Mouse (Mus musculus) CD8-positive naive resting alpha-beta T cell, adult 2 months (primary cell): ENCODE data around the gene Lad1.

ENCODE experiments used
- DNase-seq, 2 experiments: peaks; one replicate each; pipeline ENCODE4 v3.0.0; 2022; ENCODE audit warnings: low read depth in 2 of 2, low spot score in 2 of 2

Lad1 gene

DNA sequence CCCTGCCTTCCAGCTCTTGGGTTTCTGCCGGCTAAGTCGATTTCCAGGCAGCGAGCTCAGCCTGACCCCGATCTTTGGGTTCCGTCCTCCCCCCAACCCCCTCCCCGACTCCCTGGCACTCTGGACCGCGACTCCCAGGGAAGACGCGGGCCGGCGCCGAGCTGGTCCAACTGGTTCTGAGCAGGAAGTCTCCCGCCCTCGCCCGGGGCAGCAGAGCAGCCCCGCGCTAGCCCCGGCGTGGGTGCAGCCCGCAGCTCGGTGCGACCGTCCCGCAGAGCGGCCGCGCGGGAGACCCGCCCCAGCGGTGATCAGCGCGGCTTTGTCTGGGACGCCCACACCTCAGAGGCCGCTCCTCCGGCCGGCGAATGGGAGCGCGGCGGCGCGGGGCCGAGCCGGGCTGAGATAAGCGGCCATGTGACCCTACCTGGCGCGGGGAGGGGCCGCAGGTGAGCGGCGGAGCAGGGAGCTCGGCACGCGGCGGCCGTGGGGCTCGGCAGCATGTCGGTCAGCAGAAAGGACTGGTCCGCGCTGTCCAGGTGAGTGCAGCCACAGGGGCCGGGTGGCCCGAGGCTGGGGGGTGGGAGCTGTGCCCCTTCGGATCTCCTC, at the start of gene Lad1:
Gene Lad1 (plus strand): TSS at position 118 of the 606 bp plus-strand sequence.
- no peak for DNase-seq

DNA sequence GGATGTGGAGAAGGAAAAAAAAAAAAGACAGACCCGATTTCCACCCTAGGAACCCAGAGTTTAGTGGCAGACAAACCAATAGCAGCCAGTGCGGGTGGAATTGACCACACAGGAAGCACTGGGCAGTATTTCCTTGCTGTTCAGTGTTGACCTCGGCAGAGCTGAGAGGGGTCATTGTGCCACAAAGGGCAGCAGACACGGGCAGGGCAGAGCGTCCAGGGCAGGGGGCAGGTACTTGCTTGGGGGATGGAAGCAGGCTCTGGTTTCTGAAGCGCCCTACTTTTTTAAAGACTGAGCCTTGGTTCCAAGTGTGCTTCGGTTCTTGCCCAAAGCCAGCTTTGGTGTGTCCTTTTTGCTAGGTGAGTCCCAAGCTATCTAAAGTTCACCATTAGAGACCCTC, 48.2 kb upstream of the Lad1 start:
- no peak for DNase-seq

- DNase-seq, result no peak
These were observed 47.4 kb upstream of the Lad1 start for GRCm38 (mm10) chr1:135770896-135771572.

GRCm38 (mm10) chr1:135771573-135771970, 46.8 kb upstream of the Lad1 start:
- DNase-seq, result no peak

GRCm38 (mm10) chr1:135776596-135776995, 41.8 kb upstream of the Lad1 start:
- no peak for DNase-seq

DNA sequence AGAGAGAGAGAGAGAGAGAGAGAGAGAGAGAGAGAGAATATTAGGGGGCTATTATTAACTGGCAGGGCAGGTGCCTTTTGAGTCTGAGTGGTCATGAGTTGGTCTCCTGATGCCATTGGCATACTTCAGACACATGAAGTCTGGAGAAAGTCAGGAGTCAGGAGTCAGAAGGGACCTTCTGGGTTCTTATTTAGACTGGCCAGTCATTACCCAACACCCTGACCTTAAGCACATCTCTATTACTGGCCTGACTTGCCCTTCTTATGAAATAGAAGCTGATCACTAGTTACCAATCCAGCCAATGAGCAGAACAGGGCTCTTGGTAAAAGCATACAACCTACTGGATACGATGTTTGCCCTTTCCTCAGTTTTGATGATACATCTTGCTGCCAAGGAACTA, 41.4 kb upstream of the Lad1 start:
- no peak for DNase-seq

DNA sequence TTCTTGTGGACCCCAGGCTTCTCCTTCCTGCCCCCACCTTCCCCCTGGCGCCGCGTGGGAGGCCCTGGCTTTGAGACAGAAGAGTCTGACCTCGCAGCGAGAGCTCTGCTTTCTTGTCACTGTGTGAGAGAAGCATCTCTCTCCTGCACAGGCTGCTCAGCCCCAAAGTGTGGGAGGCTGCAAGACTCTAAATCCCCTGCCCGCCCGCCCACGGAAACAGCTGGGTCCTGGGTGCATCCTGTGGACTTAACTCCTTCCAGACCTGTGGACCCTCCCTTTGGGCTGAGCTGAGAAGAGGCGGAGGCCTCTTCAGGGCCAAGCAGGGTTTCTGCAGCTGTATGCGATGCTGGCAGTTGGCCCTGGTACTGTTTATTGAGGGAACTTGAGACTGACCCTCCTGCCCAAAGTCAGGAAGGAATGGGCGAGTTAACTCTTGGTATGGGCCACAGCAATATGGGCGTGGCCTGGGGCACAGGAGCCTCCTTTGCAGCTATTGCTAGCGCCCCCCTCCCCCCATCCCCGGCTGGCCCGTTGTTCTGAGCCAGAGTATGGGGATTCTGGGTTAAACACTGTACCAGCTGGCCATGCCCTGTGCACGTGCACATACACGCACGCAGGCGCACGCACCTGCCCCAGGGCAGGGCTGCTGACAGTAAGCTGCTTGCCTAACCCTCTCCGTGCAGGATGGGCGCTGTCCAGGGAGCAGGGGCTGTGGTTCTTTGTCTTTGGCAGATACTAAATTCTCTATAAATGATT, 39.4 kb upstream of the Lad1 start, which contains the start of gene Tnni1:
Gene Tnni1 (plus strand): TSS at position 655 of the 756 bp plus-strand sequence.
- no peak for DNase-seq

- no peak for DNase-seq
These were observed 37.7 kb upstream of the Lad1 start for GRCm38 (mm10) chr1:135780649-135781048.

DNA sequence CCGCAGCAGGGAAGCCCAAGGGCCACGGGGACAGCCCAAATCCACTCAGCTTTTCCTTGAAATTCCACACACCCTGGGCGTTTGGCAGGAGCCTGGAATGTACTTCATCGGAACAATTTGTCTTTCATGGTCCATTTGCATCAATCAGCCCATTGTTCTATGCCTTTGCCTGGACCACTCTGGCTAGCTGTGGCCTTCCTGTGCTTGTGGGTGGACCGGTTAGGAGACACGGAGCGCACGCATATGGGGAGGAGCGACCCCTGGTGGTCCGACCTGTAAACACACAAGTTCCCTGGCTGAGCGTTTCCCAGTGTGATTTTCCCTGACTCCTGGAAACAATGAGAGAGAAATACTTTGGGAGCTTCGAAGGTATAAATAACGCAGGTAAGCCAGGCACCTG, 37.2 kb upstream of the Lad1 start:
- peak; percentile 43 to 48 for DNase-seq

DNA sequence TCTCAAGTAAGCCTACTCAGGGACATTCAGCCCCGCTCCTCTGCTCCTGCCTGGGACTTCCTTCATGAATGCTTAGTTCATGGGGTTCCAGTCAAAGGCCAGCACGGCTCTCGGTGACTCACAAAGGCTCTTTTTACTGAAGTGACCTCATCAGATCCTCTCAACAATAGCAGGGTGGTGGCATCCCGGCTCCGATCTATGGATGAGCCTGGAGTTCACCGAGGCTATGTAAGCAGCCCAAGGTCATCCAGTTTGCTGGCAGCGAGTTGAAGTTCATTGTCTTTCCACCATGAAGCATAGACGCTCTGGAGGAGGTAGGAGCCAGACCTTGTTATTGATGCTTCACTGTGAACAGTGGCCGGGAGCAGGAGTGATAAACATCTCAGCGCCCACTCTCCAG, 35.6 kb upstream of the Lad1 start:
- no peak for DNase-seq

DNA sequence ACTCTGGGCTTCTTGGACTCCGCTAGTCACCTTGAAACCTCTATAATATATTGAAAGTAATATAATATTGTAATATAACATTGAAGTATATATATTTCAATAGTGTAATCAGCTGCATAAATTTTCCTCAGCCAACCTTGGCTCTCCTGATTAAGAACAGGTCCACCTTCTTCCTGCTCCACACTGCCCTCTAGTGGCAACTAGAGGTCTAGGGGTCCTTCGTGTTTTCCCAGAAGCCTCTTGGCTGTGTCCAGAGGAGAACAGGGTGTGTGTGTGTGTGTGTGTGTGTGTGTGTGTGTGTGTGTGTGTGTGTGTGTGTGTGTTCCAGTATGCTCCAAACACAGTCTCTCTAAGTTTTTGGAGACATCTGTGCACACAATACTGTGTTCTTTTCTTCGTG, 30.6 kb upstream of the Lad1 start:
- DNase-seq, result peak; percentile 73 to 75

DNA sequence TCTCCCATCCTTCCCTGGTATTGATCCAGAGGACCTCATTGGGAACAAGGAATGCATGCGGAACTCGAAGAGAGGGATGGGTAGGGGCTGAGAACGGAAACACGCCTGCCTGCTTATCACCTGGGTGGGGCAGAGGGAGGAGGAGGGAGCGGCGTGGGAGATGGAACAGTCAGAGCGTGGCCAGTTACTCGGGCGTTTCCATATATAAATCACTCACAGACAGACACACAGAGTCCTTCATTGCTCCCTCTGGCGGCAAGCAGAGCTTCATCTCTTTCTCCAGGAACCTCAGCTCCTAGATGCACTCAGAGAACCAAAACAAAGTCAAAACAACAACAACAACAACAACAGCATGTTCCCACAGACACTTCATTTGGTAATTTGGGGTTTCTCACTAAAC, 29.7 kb upstream of the Lad1 start:
- no peak for DNase-seq

DNA sequence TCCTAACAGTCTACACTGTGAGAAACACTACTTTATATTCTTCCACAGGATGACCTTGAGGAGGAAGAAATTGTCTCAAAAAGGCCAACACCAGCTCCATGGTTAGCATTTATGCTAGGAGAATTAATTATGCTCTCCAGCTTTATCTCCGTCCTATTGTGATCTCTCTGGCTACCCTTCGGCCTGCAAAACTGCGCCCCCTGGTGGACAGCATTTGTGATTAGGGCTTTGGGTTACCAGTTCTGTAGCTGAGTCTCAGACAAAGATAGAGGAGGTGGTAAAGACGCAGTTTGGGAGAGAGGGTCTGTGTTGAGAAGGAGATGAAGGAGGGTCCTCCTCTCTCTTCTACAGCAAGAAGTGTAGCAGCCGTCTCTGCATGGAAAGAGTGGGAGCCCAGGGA, 28.6 kb upstream of the Lad1 start:
- peak; percentile 65 for DNase-seq

GRCm38 (mm10) chr1:135792143-135792939, 26.1 kb upstream of the Lad1 start:
- DNase-seq, result no peak

DNA sequence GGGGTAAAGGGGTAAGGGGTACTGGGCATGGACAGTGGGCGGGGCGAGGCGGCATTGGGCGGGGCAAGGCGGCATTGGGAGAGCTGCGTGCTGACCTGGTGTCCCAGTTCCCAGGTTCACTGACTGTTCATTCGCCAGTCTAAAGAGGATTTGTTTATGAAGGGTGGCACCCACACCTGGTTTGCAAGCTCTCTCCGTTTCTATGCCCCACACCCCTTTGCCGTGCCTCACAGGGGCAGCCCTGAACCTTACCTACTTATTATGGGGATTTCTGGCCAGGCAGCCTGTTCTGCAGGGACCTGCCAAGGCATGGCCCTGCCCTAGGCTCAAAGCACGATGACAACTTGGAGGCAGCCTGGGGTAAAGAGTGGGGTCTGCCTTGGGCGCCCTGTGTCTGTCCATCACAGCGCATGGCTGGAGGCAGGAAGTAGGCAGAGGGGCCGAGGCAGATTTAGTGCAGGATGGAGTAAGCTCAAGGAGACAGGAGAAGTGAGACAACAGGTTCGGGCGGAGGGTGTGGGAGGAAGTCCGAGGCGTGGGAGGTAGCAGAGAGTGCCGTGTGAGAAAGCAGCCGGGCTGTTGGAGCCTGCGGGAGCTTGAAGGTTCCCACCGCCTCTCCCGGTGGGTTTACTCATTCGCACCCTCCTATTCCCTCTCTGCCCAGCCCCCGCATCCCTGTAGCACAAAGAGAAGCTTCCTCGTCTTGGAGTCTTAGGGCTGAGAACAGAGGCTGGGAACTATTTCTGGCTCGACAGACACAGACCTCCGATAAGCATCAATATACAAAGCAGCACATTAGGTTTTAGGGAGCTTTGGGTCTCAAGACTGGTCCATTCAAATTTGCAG, 24.8 kb upstream of the Lad1 start:
- peak in 1 of 2 experiments; percentile 15 for DNase-seq

GRCm38 (mm10) chr1:135794216-135795134, 23.9 kb upstream of the Lad1 start:
- DNase-seq, result no peak

- no peak for DNase-seq
These were observed 19.9 kb upstream of the Lad1 start for GRCm38 (mm10) chr1:135798492-135798891.

GRCm38 (mm10) chr1:135799109-135799627, 19.2 kb upstream of the Lad1 start:
- DNase-seq, result no peak
